Mouse (Mus musculus): Measurements from ENCODE around the gene Gm10563. TPM values are rescaled to one million over a fixed set of nuclear protein-coding genes. Genes with fewer than 3 reads are reported as not detected.
A peak's percentile ranks its signal among the peaks of the same experiment; 100 is the strongest.
"Not testable (repeated sequence)": the region's sequence is repeated elsewhere in the genome, so short reads cannot be mapped to it uniquely, and the experiment has no call there.

Gene Gm10563
- polyA plus RNA-seq, 1 experiment from 2014 or later: not detected

DNA sequence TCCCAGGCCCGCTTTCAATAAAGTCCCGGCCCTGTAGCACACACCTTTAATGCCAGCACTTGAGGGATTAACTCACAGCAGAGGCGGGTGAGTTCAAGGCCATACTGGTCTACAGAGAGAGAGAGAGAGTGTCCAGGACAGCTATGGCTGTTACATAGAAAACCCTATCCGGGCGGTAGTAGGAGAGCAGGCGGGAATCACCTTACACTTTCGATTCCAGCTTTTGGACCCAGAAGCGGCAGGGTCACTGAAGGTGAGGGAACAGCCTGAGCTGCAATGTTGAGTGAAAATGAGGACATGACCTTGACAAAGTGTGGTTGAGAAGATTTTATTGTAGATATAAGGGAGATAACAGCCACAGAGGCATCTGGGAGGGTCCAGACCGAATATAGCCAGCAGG lies 71.3 kb downstream of the Gm10563 start:
- DNase-seq: no peak
- Histone ChIP-seq H3K9ac (no peak overlapping the region), H3K36me3 (peaks cover 29% of the 10 kb centered on the region), H3K4me3 (replicated peaks) (no peak overlapping the region), H3K4me2 (no peak overlapping the region), H3K27ac (no peak overlapping the region), H3K27me3 (no peaks in the 10 kb centered on the region), H3K4me1 (replicated peaks) (peaks cover 64% of the 10 kb centered on the region), H3K9me3 (replicated peaks) (no peaks in the 10 kb centered on the region)
- ATAC-seq (ENCODE audit: low read depth): no peak
- WGBS (ENCODE audit: insufficient replicate concordance): 83% methylated on average over 9 of the region's 9 CpGs

DNA sequence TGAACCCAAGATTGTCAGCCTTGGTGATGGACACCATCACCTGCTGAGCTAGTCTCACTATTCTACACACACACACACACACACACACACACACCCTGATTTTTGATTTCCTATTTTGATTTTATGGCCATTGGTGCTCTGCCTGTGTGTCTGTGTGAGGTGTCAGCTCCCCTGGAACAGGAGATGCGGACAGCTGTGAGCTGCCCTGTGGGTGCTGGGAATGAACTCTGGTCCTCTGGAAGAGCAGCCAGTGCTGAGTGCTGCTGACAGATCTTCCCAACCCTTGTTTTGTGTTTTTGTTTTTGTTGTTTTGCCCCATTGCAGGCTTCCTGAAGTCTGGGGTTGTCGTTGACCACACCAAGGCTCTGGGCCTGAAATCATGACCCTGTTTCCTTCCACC lies 72.1 kb downstream of the Gm10563 start:
- Histone ChIP-seq H3K4me2 (no peak overlapping the region), H3K9ac (no peak overlapping the region), H3K4me1 (replicated peaks) (peaks cover 64% of the 10 kb centered on the region), H3K27ac (no peak overlapping the region), H3K9me3 (replicated peaks) (no peaks in the 10 kb centered on the region), H3K27me3 (no peaks in the 10 kb centered on the region), H3K4me3 (replicated peaks) (no peak overlapping the region), H3K36me3 (peaks cover 22% of the 10 kb centered on the region)
- no peak for ATAC-seq (ENCODE audit: low read depth)
- no peak for DNase-seq
- 80% methylated on average over 2 of the region's 2 CpGs for WGBS (ENCODE audit: insufficient replicate concordance)

DNA sequence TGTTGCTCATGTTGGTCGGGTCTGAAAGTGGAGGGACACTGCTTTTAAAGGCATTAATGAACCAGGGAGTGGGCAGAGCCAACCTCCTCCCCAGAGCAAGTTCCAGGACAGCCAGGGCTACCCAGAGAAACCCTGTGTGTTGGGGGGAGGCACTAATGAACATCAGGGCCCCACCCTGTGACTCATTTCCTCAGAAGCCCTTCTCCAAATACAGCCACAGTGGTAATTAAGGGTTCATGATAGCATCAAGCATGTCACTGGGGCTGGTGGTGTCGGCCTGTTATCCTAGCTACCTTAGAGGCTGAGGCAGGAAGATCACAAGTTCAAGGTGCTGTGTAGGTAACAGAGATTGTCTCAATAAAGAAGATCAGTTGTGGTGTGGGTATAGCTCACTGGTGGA lies 73.8 kb downstream of the Gm10563 start:
- Histone ChIP-seq H3K27ac (peak overlapping the region; percentile 62; the same call in 1 of the 2 replicates), H3K4me1 (replicated peaks) (peaks cover 71% of the 10 kb centered on the region), H3K4me2 (no peak overlapping the region), H3K27me3 (no peaks in the 10 kb centered on the region), H3K9ac (no peak overlapping the region), H3K36me3 (0 out of 2 replicates have a peak, but pooled peaks cover 6% of the 10 kb centered on the region), H3K9me3 (replicated peaks) (no peaks in the 10 kb centered on the region), H3K4me3 (replicated peaks) (no peak overlapping the region)
- 34% methylated on average over 2 of the region's 2 CpGs for WGBS (ENCODE audit: insufficient replicate concordance)
- DNase-seq (no peak), ATAC-seq (ENCODE audit: low read depth) (no peak)

DNA sequence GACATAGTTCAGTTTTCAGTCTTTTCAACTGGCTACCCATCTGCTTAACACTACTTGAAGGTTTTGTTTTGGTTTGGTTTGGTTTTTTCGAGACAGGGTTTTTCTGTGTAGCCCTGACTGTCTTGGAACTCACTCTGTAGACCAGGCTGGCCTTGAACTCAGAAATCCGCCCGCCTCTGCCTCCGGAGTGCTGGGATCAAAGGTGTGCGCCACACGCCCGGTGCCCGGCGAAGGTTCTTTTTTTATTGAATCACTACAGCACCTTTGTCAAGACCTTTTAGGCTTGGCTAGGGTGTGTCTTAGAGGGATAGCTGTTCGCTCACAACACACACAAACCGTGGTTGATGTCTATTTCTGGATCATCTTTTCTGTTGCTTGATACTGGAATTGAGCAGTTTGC lies 74.9 kb downstream of the Gm10563 start:
- not testable (repeated sequence) for H3K4me3 ChIP-seq (replicated peaks); H3K4me2 ChIP-seq; H3K27me3 ChIP-seq; H3K9me3 ChIP-seq (replicated peaks); ATAC-seq (ENCODE audit: low read depth); H3K36me3 ChIP-seq; DNase-seq
- H3K27ac ChIP-seq: peak overlapping the region; percentile 53; the same call in 1 of the 2 replicates
- 0 out of 2 replicates have a peak overlapping the region, but pooled peaks have one; percentile 2 for H3K9ac ChIP-seq
- H3K4me1 ChIP-seq (replicated peaks): peaks cover 82% of the 10 kb centered on the region
- 82% methylated on average over 11 of the region's 11 CpGs for WGBS (ENCODE audit: insufficient replicate concordance)

DNA sequence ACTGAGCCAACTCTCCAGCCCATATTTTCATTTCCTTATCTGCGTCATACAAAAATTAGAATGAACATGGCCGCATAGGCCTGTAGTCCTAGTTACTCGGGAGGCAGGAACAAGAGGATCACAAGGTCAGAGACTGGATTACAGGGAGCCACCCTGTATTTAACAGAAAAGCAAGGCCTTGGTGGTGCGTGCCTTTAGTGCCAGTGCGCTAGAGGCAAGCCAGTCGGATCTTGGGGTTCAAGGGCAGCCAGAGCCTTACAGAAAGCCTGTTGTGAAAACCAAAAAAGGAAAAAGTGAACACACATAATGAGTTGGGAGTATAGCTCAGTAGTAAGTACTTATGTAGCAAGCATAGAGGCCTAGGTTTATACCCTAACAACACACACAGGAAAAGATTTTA lies 75.4 kb downstream of the Gm10563 start:
- Histone ChIP-seq H3K27me3 (no peaks in the 10 kb centered on the region), H3K27ac (peak overlapping the region; percentile 53), H3K4me2 (no peak overlapping the region), H3K4me1 (replicated peaks) (peaks cover 82% of the 10 kb centered on the region), H3K36me3 (no peaks in the 10 kb centered on the region), H3K4me3 (replicated peaks) (no peak overlapping the region), H3K9ac (no peak overlapping the region), H3K9me3 (replicated peaks) (no peaks in the 10 kb centered on the region)
- WGBS (ENCODE audit: insufficient replicate concordance): 81% methylated on average over 6 of the region's 6 CpGs
- ATAC-seq (ENCODE audit: low read depth): no peak
- DNase-seq: no peak

DNA sequence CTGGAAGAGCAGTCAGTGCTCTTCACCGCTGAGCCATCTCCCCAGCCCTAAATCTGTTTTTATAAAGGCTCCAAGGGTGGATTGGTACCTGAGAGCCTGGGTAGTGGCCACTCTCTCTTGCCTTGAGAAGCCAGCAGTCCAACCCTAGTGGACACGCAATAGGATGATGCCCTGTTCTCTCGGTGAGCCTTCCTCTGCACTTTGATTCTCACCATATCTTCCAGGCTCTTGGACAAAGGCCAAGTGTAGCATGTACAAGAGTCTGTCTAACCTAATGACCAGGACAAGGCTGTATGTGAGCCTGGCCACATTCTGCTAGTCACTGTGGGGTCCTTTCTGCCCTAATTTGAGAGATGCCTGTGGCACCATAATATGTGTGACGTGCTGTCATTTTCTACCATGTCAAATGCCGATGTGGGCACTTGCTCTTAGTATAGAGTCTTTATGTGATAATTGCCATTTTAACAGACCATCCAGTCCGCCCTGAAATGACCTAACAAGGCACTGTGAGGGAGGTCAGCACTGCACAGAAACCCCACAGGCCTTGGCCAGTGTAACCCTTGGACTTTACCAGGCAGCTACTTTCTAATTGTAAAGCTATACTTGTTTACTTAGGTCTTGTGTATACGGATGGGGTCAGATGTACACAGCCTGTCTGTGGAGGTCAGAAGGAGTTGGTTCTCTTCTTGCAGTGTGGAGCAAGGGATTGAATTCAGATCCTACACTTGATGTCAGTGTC lies 76.4 kb downstream of the Gm10563 start:
- H3K36me3 ChIP-seq: no peaks in the 10 kb centered on the region
- H3K9me3 ChIP-seq (replicated peaks): no peaks in the 10 kb centered on the region
- DNase-seq: no peak
- H3K9ac ChIP-seq: no peak overlapping the region
- H3K27me3 ChIP-seq: no peaks in the 10 kb centered on the region
- H3K4me3 ChIP-seq (replicated peaks): no peak overlapping the region
- peak; percentile 51 for ATAC-seq (ENCODE audit: low read depth)
- H3K27ac ChIP-seq: peak overlapping the region; percentile 71
- WGBS (ENCODE audit: insufficient replicate concordance): 74% methylated on average over 7 of the region's 7 CpGs
- peaks cover 84% of the 10 kb centered on the region for H3K4me1 ChIP-seq (replicated peaks)
- H3K4me2 ChIP-seq: peak overlapping the region; percentile 0; the same call in 1 of the 2 replicates

DNA sequence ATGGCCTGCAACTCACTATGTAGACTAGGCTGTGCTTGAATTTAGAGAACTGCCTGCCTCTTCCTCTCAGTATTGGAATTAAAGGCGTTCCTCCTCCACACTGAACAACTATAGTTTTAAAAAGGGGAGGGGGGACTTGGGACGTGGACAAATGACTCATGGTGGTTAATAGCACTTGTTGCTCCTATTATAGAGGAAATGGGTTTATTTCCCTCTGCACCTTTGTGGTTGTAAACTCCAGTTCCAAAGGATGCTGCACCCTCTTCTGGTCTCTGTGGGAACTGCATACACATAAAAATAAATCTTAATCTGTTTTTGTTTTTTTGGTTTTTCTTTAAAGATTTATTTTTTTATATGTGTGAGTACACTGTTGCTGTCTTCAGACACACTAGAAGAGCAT lies 77.0 kb downstream of the Gm10563 start:
- ATAC-seq (ENCODE audit: low read depth) (no peak), DNase-seq (no peak)
- WGBS (ENCODE audit: insufficient replicate concordance): 11% methylated on average over 2 of the region's 2 CpGs
- Histone ChIP-seq H3K27me3 (no peaks in the 10 kb centered on the region), H3K9me3 (replicated peaks) (no peaks in the 10 kb centered on the region), H3K27ac (peak overlapping the region; percentile 71), H3K9ac (no peak overlapping the region), H3K36me3 (no peaks in the 10 kb centered on the region), H3K4me1 (replicated peaks) (peaks cover 78% of the 10 kb centered on the region), H3K4me2 (no peak overlapping the region), H3K4me3 (replicated peaks) (no peak overlapping the region)

DNA sequence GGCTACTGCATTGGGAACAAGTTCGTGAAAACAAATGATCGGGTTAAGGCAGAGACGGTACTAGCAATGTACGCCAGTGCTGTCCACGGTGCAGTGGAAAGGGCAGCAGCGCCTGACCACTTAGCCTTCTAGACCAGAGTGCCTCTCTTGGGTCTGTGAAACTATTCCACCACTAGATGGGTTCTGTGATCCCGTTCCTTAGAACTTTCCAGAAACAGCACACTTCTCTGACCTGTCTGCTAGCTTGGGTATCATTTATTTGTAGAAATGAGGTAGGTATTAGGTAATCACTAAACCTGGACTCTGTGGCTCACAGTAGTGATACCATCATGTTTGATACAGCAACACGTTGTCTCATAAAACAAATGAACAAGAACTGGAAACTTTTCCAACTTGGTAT lies 78.7 kb downstream of the Gm10563 start:
- H3K36me3 ChIP-seq: no peaks in the 10 kb centered on the region
- H3K4me3 ChIP-seq (replicated peaks): no peak overlapping the region
- DNase-seq (no peak), ATAC-seq (ENCODE audit: low read depth) (no peak)
- H3K4me2 ChIP-seq: no peak overlapping the region
- H3K9ac ChIP-seq: no peak overlapping the region
- WGBS (ENCODE audit: insufficient replicate concordance): 69% methylated on average over 8 of the region's 8 CpGs
- H3K27me3 ChIP-seq: no peaks in the 10 kb centered on the region
- H3K9me3 ChIP-seq (replicated peaks): no peaks in the 10 kb centered on the region
- 0 out of 2 replicates have a peak overlapping the region, but pooled peaks have one; percentile 37 for H3K27ac ChIP-seq
- H3K4me1 ChIP-seq (replicated peaks): peaks cover 81% of the 10 kb centered on the region

Other genes with a start within 250 kb of the Gm10563 start
- not detected in 2 replicates for gene Gabrd, start 247.3 kb downstream of the Gm10563 start, polyA plus RNA-seq (2015; fragmentation: Nextera tagmentation; extraction: Ambion mirVana)
- gene Cfap74, start 236.2 kb downstream of the Gm10563 start, polyA plus RNA-seq (2015; fragmentation: Nextera tagmentation; extraction: Ambion mirVana): 0.09 and 0.13 TPM in 2 replicates
- not detected in 2 replicates for gene Tmem52, start 176.3 kb downstream of the Gm10563 start, polyA plus RNA-seq (2015; fragmentation: Nextera tagmentation; extraction: Ambion mirVana)
- 130 and 137 TPM in 2 replicates for gene Gnb1, start 154.0 kb downstream of the Gm10563 start, polyA plus RNA-seq (2015; fragmentation: Nextera tagmentation; extraction: Ambion mirVana)
- 60.4 and 68.0 TPM in 2 replicates for gene Nadk, start 83.0 kb downstream of the Gm10563 start, polyA plus RNA-seq (2015; fragmentation: Nextera tagmentation; extraction: Ambion mirVana)
- 4.4 and 5.9 TPM in 2 replicates for gene Slc35e2, start 44.0 kb downstream of the Gm10563 start, polyA plus RNA-seq (2015; fragmentation: Nextera tagmentation; extraction: Ambion mirVana)
- 30.6 and 36.2 TPM in 2 replicates for gene Cdk11b, start 20.6 kb downstream of the Gm10563 start, polyA plus RNA-seq (2015; fragmentation: Nextera tagmentation; extraction: Ambion mirVana)
- 4.9 and 6.0 TPM in 2 replicates for gene Mmp23, start 8.0 kb upstream of the Gm10563 start, polyA plus RNA-seq (2015; fragmentation: Nextera tagmentation; extraction: Ambion mirVana)
- gene Mib2, start 23.8 kb upstream of the Gm10563 start, polyA plus RNA-seq (2015; fragmentation: Nextera tagmentation; extraction: Ambion mirVana): 3.2 and 3.7 TPM in 2 replicates
- gene Fndc10, start 48.9 kb upstream of the Gm10563 start, polyA plus RNA-seq (2015; fragmentation: Nextera tagmentation; extraction: Ambion mirVana): 0.39 and 0.49 TPM in 2 replicates
- gene Ssu72, start 59.4 kb upstream of the Gm10563 start, polyA plus RNA-seq (2015; fragmentation: Nextera tagmentation; extraction: Ambion mirVana): 77.7 TPM in 2 replicates
- 0.07 and 0.18 TPM in 2 replicates for gene Tmem240, start 89.4 kb upstream of the Gm10563 start, polyA plus RNA-seq (2015; fragmentation: Nextera tagmentation; extraction: Ambion mirVana)
- gene Atad3a, start 115.7 kb upstream of the Gm10563 start, polyA plus RNA-seq (2015; fragmentation: Nextera tagmentation; extraction: Ambion mirVana): 73.2 and 75.6 TPM in 2 replicates
- gene Vwa1, start 129.3 kb upstream of the Gm10563 start, polyA plus RNA-seq (2015; fragmentation: Nextera tagmentation; extraction: Ambion mirVana): 0.43 and 0.45 TPM in 2 replicates
- gene Tmem88b, start 140.5 kb upstream of the Gm10563 start, polyA plus RNA-seq (2015; fragmentation: Nextera tagmentation; extraction: Ambion mirVana): 0.08 and 0.14 TPM in 2 replicates
- not detected in 2 replicates for gene Ankrd65, start 145.0 kb upstream of the Gm10563 start, polyA plus RNA-seq (2015; fragmentation: Nextera tagmentation; extraction: Ambion mirVana)
- gene Mrpl20, start 157.5 kb upstream of the Gm10563 start, polyA plus RNA-seq (2015; fragmentation: Nextera tagmentation; extraction: Ambion mirVana): 225 and 227 TPM in 2 replicates
- gene Ccnl2, start 167.1 kb upstream of the Gm10563 start, polyA plus RNA-seq (2015; fragmentation: Nextera tagmentation; extraction: Ambion mirVana): 62.9 and 68.8 TPM in 2 replicates
- gene Aurkaip1, start 185.9 kb upstream of the Gm10563 start, polyA plus RNA-seq (2015; fragmentation: Nextera tagmentation; extraction: Ambion mirVana): 147 and 148 TPM in 2 replicates
- 5.6 and 6.8 TPM in 2 replicates for gene Mxra8, start 194.3 kb upstream of the Gm10563 start, polyA plus RNA-seq (2015; fragmentation: Nextera tagmentation; extraction: Ambion mirVana)
- gene Dvl1, start 202.0 kb upstream of the Gm10563 start, polyA plus RNA-seq (2015; fragmentation: Nextera tagmentation; extraction: Ambion mirVana): 1.8 and 2.4 TPM in 2 replicates
- 0.05 and 0.09 TPM in 2 replicates for gene Tas1r3, start 218.0 kb upstream of the Gm10563 start, polyA plus RNA-seq (2015; fragmentation: Nextera tagmentation; extraction: Ambion mirVana)
- gene Cptp, start 224.0 kb upstream of the Gm10563 start, polyA plus RNA-seq (2015; fragmentation: Nextera tagmentation; extraction: Ambion mirVana): 8.4 and 10.2 TPM in 2 replicates
- 40.0 and 41.9 TPM in 2 replicates for gene Ints11, start 224.1 kb upstream of the Gm10563 start, polyA plus RNA-seq (2015; fragmentation: Nextera tagmentation; extraction: Ambion mirVana)
- gene Pusl1, start 246.4 kb upstream of the Gm10563 start, polyA plus RNA-seq (2015; fragmentation: Nextera tagmentation; extraction: Ambion mirVana): 25.4 and 25.7 TPM in 2 replicates
- 7.6 and 7.8 TPM in 2 replicates for gene Acap3, start 246.4 kb upstream of the Gm10563 start, polyA plus RNA-seq (2015; fragmentation: Nextera tagmentation; extraction: Ambion mirVana)